Mouse (Mus musculus) stomach, postnatal 0 days (tissue): Measurements from ENCODE around the gene Bpifa6.

Experiments used
- CTCF ChIP-seq: IDR thresholded peaks from 2 replicates; pipeline ENCODE4 v1.5.1; 2016; ENCODE audit warnings: antibody characterized with exemption, low read depth, mild to moderate bottlenecking, moderate library complexity
- EP300 ChIP-seq: optimal IDR thresholded peaks from 2 replicates; pipeline ENCODE3; 2016; ENCODE audit warnings: antibody characterized with exemption

- TF ChIP-seq EP300: no peak
- no peak for TF ChIP-seq CTCF
Observed at GRCm38 (mm10) chr2:154004456-154004855, 29.7 kb downstream of the Bpifa6 start.
